Mouse (Mus musculus) liver, embryonic 14.5 days (tissue): ENCODE results near the gene Errfi1. TPM values are rescaled to one million over a fixed set of nuclear protein-coding genes. Genes with fewer than 3 reads are reported as not detected.

ENCODE experiments used
- ATAC-seq: fragments of 200-750 bp; cut with Nextera tagmentation; 2 replicates; pipeline ENCODE4 v1.8.0; 2017; ENCODE audit warnings: moderate number of reproducible peaks, mild to moderate bottlenecking, moderate library complexity; ENCODE audit not compliant: insufficient read depth
- DNase-seq, 3 experiments: peaks; one replicate each; pipeline ENCODE4 v3.0.0-alpha.2; 2012 to 2013; ENCODE audit warnings: low read depth in 3 of 3, low spot score in 3 of 3
- H3K27ac ChIP-seq: fragments of 300-500 bp; sonication (generic); 2 replicates; pipeline ENCODE4 v1.5.1; 2014; ENCODE audit warnings: moderate library complexity, mild to moderate bottlenecking, control low read depth, inconsistent platforms
- H3K27me3 ChIP-seq: fragments of 300-500 bp; sonication (generic); 2 replicates; pipeline ENCODE4 v1.6.1; 2014; ENCODE audit warnings: mild to moderate bottlenecking, low read length, moderate library complexity; ENCODE audit not compliant: control insufficient read depth, insufficient read depth
- H3K36me3 ChIP-seq: fragments of 300-500 bp; sonication (generic); replicated peaks from 2 replicates; pipeline ENCODE4 v1.6.1; 2014; ENCODE audit warnings: low read depth; ENCODE audit not compliant: control insufficient read depth, insufficient read depth
- H3K4me1 ChIP-seq, 2 experiments: fragments of 200-500 bp in 1 of 2; fragments of 300-500 bp in 1 of 2; sonication (generic) in 1 of 2; replicated peaks; 2 replicates each; pipeline ENCODE4 v1.6.1; 2012 to 2014; ENCODE audit warnings: antibody characterized with exemption in 1 of 2, inconsistent platforms in 1 of 2, low read length in 1 of 2; ENCODE audit not compliant: control insufficient read depth in 2 of 2, insufficient read depth in 2 of 2
- H3K4me2 ChIP-seq: fragments of 300-500 bp; sonication (generic); 2 replicates; pipeline ENCODE4 v1.6.1; 2014; ENCODE audit warnings: low read depth, mild to moderate bottlenecking, control low read depth, moderate library complexity
- H3K4me3 ChIP-seq, 2 experiments: fragments of 200-500 bp in 1 of 2; fragments of 300-500 bp in 1 of 2; sonication (generic) in 1 of 2; 2 replicates each; pipeline ENCODE4 v1.5.1; 2012 to 2014; ENCODE audit warnings: low read depth in 2 of 2, low read length in 2 of 2, mild to moderate bottlenecking in 2 of 2, control low read depth in 1 of 2, inconsistent platforms in 1 of 2, moderate library complexity in 1 of 2; ENCODE audit not compliant: insufficient read depth in 1 of 2
- H3K9ac ChIP-seq: fragments of 300-500 bp; sonication (generic); replicated peaks from 2 replicates; pipeline ENCODE4 v1.6.1; 2014; ENCODE audit warnings: mild to moderate bottlenecking, control low read depth, moderate library complexity
- H3K9me3 ChIP-seq: fragments of 300-500 bp; sonication (generic); 2 replicates; pipeline ENCODE4 v1.6.1; 2016; ENCODE audit warnings: low read length, mixed read lengths; ENCODE audit not compliant: control insufficient read depth
- CTCF ChIP-seq: IDR thresholded peaks from 2 replicates; pipeline ENCODE4 v1.5.1; 2016; ENCODE audit warnings: antibody characterized with exemption, low read depth, control low read depth
- EP300 ChIP-seq: IDR thresholded peaks from 2 replicates; pipeline ENCODE4 v1.6.1; 2016; ENCODE audit warnings: antibody characterized with exemption, low read depth
- WGBS: fragments of 180-500 bp; shearing (Covaris S2); extraction: QIAGEN DNeasy Blood & Tissue Kit; methylation state at CpG from one replicate; pipeline ENCODE4 v1.1.7; 2014; ENCODE audit not compliant: insufficient replicate concordance; 5-methylcytosine and 5-hydroxymethylcytosine counted together
- polyA plus RNA-seq, 2 experiments: library from polyadenylated mRNA; depleted of rRNA in 1 of 2; stranded (reverse) in 1 of 2; unstranded in 1 of 2; fragments of >200 nt; fragmentation: Nextera tagmentation in 1 of 2; extraction: Ambion mirVana in 1 of 2; gene quantifications; 2 replicates each; pipeline versions ENCODE4 v1.2.1 to v1.2.3; 2012 to 2014

Gene Errfi1
- polyA plus RNA-seq, 2 experiments, result 12.6 to 26.1 TPM

- ATAC-seq (no peak), DNase-seq (no peak)
- peak overlapping the region; percentile 72 for H3K9ac ChIP-seq
- no peaks in the 10 kb centered on the region for H3K27me3 ChIP-seq
- WGBS, result 41% methylated on average over 10 of the region's 10 CpGs
- H3K4me1 ChIP-seq, result peaks cover 9 to 17% of the 10 kb centered on the region in 2 experiments
- peak overlapping the region; percentile 75 to 76 for H3K4me3 ChIP-seq
- H3K9me3 ChIP-seq, result no peaks in the 10 kb centered on the region
- H3K36me3 ChIP-seq, result no peaks in the 10 kb centered on the region
- peak overlapping the region; percentile 71 for H3K4me2 ChIP-seq
- H3K27ac ChIP-seq, result peak overlapping the region; percentile 15; the same call in 1 of the 2 replicates
- TF ChIP-seq EP300, result no peak
- no peak for TF ChIP-seq CTCF
These were observed 61.6 kb downstream of the Errfi1 start for GRCm38 (mm10) chr4:150915181-150915906.

GRCm38 (mm10) chr4:150917336-150918027 is 63.8 kb downstream of the Errfi1 start:
- no peak for ATAC-seq
- H3K9ac ChIP-seq, result no peak overlapping the region
- H3K4me3 ChIP-seq, result no peak overlapping the region
- no peaks in the 10 kb centered on the region for H3K9me3 ChIP-seq
- DNase-seq, result no peak
- WGBS, result 45% methylated on average over 8 of the region's 8 CpGs
- peaks cover 9 to 17% of the 10 kb centered on the region in 2 experiments for H3K4me1 ChIP-seq
- no peaks in the 10 kb centered on the region for H3K27me3 ChIP-seq
- TF ChIP-seq EP300 (no peak), CTCF (no peak)
- H3K36me3 ChIP-seq, result no peaks in the 10 kb centered on the region
- H3K27ac ChIP-seq, result no peak overlapping the region
- H3K4me2 ChIP-seq, result no peak overlapping the region

Other genes with a start within 250 kb of the Errfi1 start
- 0.02 TPM in 1 of 2 replicates, not detected in the other for gene Slc45a1, start 201.7 kb upstream of the Errfi1 start, polyA plus RNA-seq (2012; rRNA removed)
- gene Slc45a1, start 201.7 kb upstream of the Errfi1 start, polyA plus RNA-seq (2014; fragmentation: Nextera tagmentation; extraction: Ambion mirVana), result not detected in 2 replicates
- 130 and 180 TPM in 2 replicates for gene Park7, start 60.5 kb downstream of the Errfi1 start, polyA plus RNA-seq (2012; rRNA removed)
- 259 and 263 TPM in 2 replicates for gene Park7, start 60.5 kb downstream of the Errfi1 start, polyA plus RNA-seq (2014; fragmentation: Nextera tagmentation; extraction: Ambion mirVana)
- 0.08 and 0.10 TPM in 2 replicates for gene Tnfrsf9, start 60.6 kb downstream of the Errfi1 start, polyA plus RNA-seq (2012; rRNA removed)
- gene Tnfrsf9, start 60.6 kb downstream of the Errfi1 start, polyA plus RNA-seq (2014; fragmentation: Nextera tagmentation; extraction: Ambion mirVana), result not detected in 2 replicates
- not detected in 2 replicates for gene Uts2, start 143.2 kb downstream of the Errfi1 start, polyA plus RNA-seq (2012; rRNA removed)
- gene Uts2, start 143.2 kb downstream of the Errfi1 start, polyA plus RNA-seq (2014; fragmentation: Nextera tagmentation; extraction: Ambion mirVana), result not detected in 2 replicates
- gene Per3, start 190.7 kb downstream of the Errfi1 start, polyA plus RNA-seq (2012; rRNA removed), result 2.2 and 2.3 TPM in 2 replicates
- 2.4 and 2.9 TPM in 2 replicates for gene Per3, start 190.7 kb downstream of the Errfi1 start, polyA plus RNA-seq (2014; fragmentation: Nextera tagmentation; extraction: Ambion mirVana)
- gene Vamp3, start 204.0 kb downstream of the Errfi1 start, polyA plus RNA-seq (2012; rRNA removed), result 17.9 and 24.7 TPM in 2 replicates
- 11.0 and 14.0 TPM in 2 replicates for gene Vamp3, start 204.0 kb downstream of the Errfi1 start, polyA plus RNA-seq (2014; fragmentation: Nextera tagmentation; extraction: Ambion mirVana)
- not detected in 2 replicates for gene Gm13090, start 235.7 kb downstream of the Errfi1 start, polyA plus RNA-seq (2012; rRNA removed)
- not detected in 2 replicates for gene Gm13090, start 235.7 kb downstream of the Errfi1 start, polyA plus RNA-seq (2014; fragmentation: Nextera tagmentation; extraction: Ambion mirVana)